Mouse (Mus musculus): ENCODE measurements around the gene Rpp40. TPM values are rescaled to one million over a fixed set of nuclear protein-coding genes. Genes with fewer than 3 reads are reported as not detected.

The Rpp40 gene
- polyA plus RNA-seq, 1 experiment from 2014 or later, result 9.9 TPM

DNA sequence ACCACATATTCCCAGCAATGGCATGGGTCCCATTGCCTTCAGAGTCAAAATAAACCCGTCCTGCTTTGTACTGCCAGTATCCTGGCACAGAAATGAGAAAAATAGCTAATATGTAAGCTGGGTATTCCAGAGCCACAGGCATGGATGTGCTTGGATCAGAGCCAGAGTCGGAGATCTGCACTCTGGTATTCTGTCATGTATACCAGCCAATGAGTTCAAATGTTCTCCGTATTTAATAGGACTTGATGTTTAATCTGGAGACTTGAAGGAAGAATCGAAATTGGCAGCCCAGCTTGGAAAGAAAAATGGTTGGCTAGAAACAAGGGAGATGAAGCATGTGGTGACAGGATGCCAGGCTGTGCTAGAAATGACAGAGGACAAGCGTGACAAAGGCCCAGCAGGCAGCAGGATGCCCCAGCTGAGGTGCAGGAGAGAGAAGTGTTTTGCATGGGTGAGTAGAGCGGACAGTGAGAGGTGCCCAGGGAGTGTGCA lies 25.6 kb downstream of the Rpp40 start:
- Histone ChIP-seq H3K4me1 (replicated peaks) (no peaks in the 10 kb centered on the region; the same call in 1 of the 2 replicates), H3K27ac (peak overlapping the region; percentile 24; the same call in 1 of the 2 replicates), H3K9ac (no peak overlapping the region), H3K36me3 (no peaks in the 10 kb centered on the region), H3K9me3 (no peaks in the 10 kb centered on the region), H3K4me2 (no peak overlapping the region), H3K27me3 (no peaks in the 10 kb centered on the region), H3K4me3 (no peak overlapping the region)
- ATAC-seq (ENCODE audit: low FRiP score), result no peak; the same call in 1 of the 2 replicates
- 69% methylated on average over 6 of the region's 6 CpGs for WGBS

DNA sequence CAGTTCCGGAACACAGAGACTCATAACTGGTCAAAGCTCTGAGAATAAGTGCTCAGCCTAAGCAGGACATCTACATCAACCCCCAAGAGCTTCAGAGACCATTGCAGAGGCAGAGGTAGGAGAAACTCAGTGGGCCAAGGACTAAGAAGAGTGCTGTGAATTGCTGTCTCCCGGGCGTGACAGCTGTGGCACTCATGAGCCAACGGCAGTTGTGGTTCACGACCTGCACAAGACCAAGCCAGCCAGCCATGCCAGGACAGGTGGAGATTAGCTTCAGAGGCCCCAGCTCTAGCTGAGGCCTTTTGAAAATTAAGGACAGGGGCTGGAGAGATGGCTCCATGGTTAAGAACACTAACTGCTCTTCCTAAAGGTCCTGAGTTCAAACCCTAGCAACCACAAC lies 26.6 kb downstream of the Rpp40 start:
- Histone ChIP-seq H3K9ac (no peak overlapping the region), H3K27me3 (no peaks in the 10 kb centered on the region), H3K4me1 (replicated peaks) (no peaks in the 10 kb centered on the region; the same call in 1 of the 2 replicates), H3K4me2 (no peak overlapping the region), H3K9me3 (no peaks in the 10 kb centered on the region), H3K36me3 (no peaks in the 10 kb centered on the region), H3K27ac (no peak overlapping the region), H3K4me3 (no peak overlapping the region)
- no peak for ATAC-seq (ENCODE audit: low FRiP score)
- 89% methylated on average over 5 of the region's 5 CpGs for WGBS

DNA sequence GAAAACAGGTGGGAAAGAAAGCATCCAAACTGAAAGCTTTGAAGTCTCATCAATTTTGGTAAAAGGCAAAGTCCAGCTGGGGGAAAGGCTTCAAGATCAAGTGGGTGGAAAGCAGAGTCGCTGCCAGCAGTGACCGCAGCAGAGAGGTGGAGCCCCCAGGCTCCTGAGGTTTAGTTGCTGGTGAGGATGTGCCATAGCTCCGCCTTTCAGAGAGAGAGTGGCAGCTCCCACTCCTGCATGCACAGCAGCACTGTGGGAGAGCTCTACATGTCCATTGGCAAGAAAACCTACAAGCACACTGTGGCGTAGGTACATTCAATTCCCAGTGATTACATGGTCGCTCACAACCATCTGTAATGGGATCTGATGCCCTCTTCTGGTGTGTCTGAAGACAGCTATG lies 27.1 kb downstream of the Rpp40 start:
- Histone ChIP-seq H3K36me3 (no peaks in the 10 kb centered on the region), H3K4me1 (replicated peaks) (no peaks in the 10 kb centered on the region; the same call in 1 of the 2 replicates), H3K4me3 (no peak overlapping the region), H3K4me2 (no peak overlapping the region), H3K27me3 (no peaks in the 10 kb centered on the region), H3K9me3 (no peaks in the 10 kb centered on the region), H3K27ac (no peak overlapping the region), H3K9ac (no peak overlapping the region)
- WGBS, result 56% methylated on average over 5 of the region's 5 CpGs
- ATAC-seq (ENCODE audit: low FRiP score), result no peak

DNA sequence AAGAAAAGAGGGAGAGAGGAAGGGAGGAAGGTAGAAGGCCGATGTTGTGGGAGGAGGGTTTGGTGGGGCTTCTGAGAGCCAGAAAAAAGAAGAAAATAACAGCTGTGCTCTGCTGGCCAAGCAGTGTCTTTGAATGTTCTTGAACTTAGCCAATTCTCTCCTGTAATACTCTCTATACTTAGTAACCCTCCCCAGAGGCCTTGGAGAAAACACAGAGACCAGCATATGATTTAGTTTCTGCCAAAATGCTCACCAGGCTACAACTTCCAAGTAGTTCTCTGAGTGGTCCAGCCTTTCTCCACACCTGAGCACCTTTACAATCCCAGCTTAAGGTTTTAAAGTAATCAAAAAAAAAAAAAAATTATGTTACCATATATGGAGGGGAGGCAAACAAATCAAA lies 27.9 kb downstream of the Rpp40 start:
- H3K27me3 ChIP-seq, result no peaks in the 10 kb centered on the region
- H3K9ac ChIP-seq, result no peak overlapping the region
- H3K36me3 ChIP-seq, result no peaks in the 10 kb centered on the region
- H3K4me2 ChIP-seq, result no peak overlapping the region
- 72% methylated on average over 1 of the region's 1 CpGs for WGBS
- no peak for ATAC-seq (ENCODE audit: low FRiP score)
- H3K4me3 ChIP-seq, result no peak overlapping the region
- H3K27ac ChIP-seq, result no peak overlapping the region
- no peaks in the 10 kb centered on the region for H3K9me3 ChIP-seq
- no peaks in the 10 kb centered on the region; the same call in 1 of the 2 replicates for H3K4me1 ChIP-seq (replicated peaks)

DNA sequence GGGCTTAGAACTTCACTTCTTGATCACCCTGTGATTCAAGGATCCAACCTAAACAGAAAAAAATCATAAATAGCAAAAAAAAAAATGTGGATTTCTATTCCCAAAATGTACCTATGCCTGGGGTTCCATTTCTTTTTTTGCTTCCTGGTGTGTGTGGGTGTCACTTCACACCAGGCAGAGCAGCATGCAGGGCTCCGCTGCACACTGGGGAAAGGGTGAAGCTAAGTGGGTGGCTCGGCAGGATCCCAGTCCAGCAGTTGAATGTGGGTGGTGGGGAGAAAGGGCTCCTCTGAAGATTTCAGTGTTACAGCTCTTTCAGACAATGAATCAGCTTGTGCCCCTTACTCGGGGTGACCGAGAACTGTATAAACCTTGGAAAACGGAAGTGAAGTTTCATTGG lies 30.8 kb downstream of the Rpp40 start:
- Histone ChIP-seq H3K27ac (no peak overlapping the region), H3K27me3 (no peaks in the 10 kb centered on the region), H3K4me3 (no peak overlapping the region), H3K36me3 (no peaks in the 10 kb centered on the region), H3K4me1 (replicated peaks) (no peaks in the 10 kb centered on the region; the same call in 1 of the 2 replicates), H3K9ac (no peak overlapping the region), H3K4me2 (no peak overlapping the region), H3K9me3 (no peaks in the 10 kb centered on the region)
- ATAC-seq (ENCODE audit: low FRiP score), result no peak
- WGBS, result 84% methylated on average over 5 of the region's 5 CpGs

DNA sequence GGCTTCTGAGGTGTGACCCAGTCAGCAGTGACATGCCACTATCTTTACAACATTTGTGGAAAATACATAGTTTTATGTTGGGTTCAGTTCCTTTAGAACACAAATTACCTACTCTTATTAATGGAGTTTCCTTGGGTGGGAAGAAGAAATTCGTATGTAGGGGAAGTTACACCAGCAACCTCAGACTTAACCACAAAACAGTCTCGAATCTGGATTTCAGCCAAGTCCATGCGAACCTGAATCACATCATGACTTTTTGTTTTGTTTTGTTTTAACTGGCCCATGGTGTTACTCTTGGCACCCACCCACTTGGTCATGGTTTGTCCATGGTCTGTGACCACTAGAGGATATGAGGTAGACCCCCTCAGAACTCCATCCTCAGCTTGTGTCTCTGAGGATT lies 35.1 kb downstream of the Rpp40 start:
- Histone ChIP-seq H3K4me3 (no peak overlapping the region), H3K36me3 (peaks cover 3% of the 10 kb centered on the region; the same call in 1 of the 2 replicates), H3K27ac (no peak overlapping the region), H3K9ac (no peak overlapping the region), H3K4me1 (replicated peaks) (no peaks in the 10 kb centered on the region), H3K4me2 (no peak overlapping the region), H3K9me3 (no peaks in the 10 kb centered on the region), H3K27me3 (no peaks in the 10 kb centered on the region)
- ATAC-seq (ENCODE audit: low FRiP score), result no peak
- WGBS, result 76% methylated on average over 3 of the region's 3 CpGs

DNA sequence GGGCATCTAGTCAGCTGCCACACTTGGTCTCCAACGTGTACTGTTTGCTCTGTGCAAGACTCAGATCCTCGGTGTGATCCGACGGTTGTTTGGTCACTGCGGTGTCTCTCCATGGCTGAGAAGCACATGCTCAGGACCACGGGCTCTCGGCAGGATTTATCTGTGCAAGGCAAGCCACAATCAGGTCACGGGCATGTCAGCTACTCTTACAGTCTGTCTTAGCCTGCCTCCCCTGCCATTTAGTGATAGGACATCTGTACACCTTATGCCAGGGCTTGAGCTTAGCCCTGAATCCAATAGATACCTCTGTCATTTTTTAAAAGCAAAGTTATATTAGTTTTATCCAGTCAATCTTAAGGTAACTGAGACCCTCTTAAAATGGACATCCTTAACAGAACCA lies 35.5 kb downstream of the Rpp40 start:
- WGBS, result 93% methylated on average over 8 of the region's 8 CpGs
- H3K27ac ChIP-seq, result no peak overlapping the region
- no peaks in the 10 kb centered on the region for H3K27me3 ChIP-seq
- no peak overlapping the region for H3K4me2 ChIP-seq
- H3K4me1 ChIP-seq (replicated peaks), result no peaks in the 10 kb centered on the region
- no peak overlapping the region for H3K4me3 ChIP-seq
- no peak for ATAC-seq (ENCODE audit: low FRiP score)
- no peaks in the 10 kb centered on the region for H3K9me3 ChIP-seq
- H3K36me3 ChIP-seq, result peaks cover 3% of the 10 kb centered on the region; the same call in 1 of the 2 replicates
- no peak overlapping the region for H3K9ac ChIP-seq

DNA sequence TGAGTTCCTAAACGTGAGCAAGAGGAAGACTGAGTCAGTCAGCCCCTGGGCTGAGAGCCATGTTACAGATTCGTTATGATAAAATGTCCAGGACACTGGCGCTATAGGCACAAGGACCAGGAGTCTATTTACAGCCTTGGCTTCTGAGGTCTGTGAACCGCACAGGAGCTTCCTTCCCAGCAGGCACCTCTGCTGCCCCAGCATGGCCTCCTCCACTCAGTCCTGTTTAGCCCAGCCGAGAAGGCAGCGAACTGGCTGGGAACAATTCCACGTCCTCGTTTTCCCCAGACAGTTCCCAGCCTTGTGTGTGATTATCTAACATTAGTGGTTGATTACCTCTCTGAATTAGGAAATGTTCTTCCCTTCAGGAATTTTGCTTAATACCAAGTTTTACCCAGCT lies 45.2 kb downstream of the Rpp40 start:
- 77% methylated on average over 8 of the region's 8 CpGs for WGBS
- Histone ChIP-seq H3K27me3 (no peaks in the 10 kb centered on the region), H3K27ac (no peak overlapping the region), H3K9me3 (no peaks in the 10 kb centered on the region), H3K36me3 (peaks cover 10% of the 10 kb centered on the region), H3K4me3 (no peak overlapping the region), H3K4me1 (replicated peaks) (0 out of 2 replicates have a peak, but pooled peaks cover 2% of the 10 kb centered on the region), H3K4me2 (no peak overlapping the region), H3K9ac (no peak overlapping the region)
- no peak for ATAC-seq (ENCODE audit: low FRiP score)

DNA sequence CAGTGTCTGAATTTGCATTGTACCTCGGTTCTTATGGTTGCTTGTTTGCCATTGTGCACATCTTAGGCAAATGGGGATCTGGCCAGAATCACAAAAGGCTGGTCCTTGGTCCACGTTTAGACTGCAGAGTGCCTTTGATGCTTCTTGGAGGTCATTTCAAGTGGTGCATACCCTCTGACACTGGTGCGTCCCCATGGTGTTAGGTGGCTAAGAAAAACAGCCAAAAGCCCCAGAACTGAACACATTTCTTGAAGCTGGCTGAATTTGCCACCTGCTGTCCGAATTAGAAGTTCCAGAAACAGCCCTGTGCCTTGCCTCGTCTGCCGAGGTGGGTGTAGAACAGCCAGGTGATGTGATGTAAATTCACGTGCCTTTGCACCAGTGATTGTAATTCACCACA lies 48.7 kb downstream of the Rpp40 start:
- Histone ChIP-seq H3K4me1 (replicated peaks) (0 out of 2 replicates have a peak, but pooled peaks cover 2% of the 10 kb centered on the region), H3K4me2 (no peak overlapping the region), H3K36me3 (peaks cover 6% of the 10 kb centered on the region), H3K9me3 (no peaks in the 10 kb centered on the region), H3K9ac (no peak overlapping the region), H3K27ac (no peak overlapping the region), H3K27me3 (no peaks in the 10 kb centered on the region), H3K4me3 (no peak overlapping the region)
- ATAC-seq (ENCODE audit: low FRiP score), result no peak
- 77% methylated on average over 7 of the region's 7 CpGs for WGBS

DNA sequence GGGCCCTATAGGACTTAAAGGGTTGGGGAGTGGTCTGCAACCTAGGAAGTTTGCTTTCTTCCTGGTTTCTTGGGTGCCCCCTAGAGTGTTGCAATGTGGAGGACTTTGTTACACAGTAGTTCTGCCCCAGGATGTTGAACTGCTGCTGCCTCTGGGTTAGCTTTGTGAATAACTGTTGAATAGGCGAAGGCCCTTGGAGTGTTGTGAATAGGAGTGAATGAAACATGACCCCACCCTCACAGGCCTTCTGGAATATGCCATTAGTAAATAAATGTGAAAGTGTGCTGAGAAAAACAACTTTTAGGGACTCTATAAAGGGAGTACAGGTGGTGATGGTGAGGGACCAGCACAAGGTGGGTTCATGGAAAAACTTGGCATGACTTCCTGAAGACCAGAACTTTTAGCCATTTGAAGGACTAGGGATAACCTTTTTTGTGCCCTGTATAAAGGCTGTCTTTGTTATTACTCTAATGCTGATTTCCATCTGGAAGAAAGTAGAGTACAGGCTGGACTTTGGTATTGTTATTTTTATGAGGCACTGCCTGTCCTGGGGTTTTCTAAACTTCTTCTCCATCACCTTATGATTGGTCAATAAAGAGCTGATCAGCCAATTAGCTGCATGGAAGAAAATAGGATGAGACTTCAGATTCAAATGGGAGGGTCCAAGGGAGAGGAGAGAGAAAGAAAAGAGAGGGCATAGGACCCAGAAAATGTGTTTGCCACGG lies 53.1 kb downstream of the Rpp40 start:
- no peaks in the 10 kb centered on the region for H3K9me3 ChIP-seq
- H3K4me2 ChIP-seq, result no peak overlapping the region
- no peak overlapping the region for H3K9ac ChIP-seq
- no peaks in the 10 kb centered on the region for H3K4me1 ChIP-seq (replicated peaks)
- no peak overlapping the region for H3K4me3 ChIP-seq
- no peaks in the 10 kb centered on the region for H3K27me3 ChIP-seq
- no peak for ATAC-seq (ENCODE audit: low FRiP score)
- WGBS, result 72% methylated on average over 2 of the region's 2 CpGs
- peaks cover 6% of the 10 kb centered on the region for H3K36me3 ChIP-seq
- H3K27ac ChIP-seq, result no peak overlapping the region

DNA sequence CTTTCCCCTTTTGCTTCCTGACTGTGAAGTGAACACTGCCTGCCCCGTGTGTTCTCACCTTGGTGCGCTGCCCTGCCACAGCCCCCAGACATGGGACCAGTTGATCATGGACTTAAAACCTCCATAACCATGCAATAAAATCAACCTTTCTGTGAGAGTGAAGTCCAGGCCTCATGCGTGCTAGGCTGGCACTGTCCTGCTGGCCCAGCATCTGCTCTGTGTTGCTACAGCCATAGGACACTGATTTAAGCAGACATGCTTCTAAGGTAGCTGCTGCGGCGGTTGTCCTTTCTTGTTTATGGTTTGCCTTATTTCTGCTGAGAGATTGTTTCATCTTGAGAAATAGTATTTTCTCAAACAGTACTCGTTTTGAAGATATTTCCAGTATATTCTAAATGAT lies 54.6 kb downstream of the Rpp40 start:
- ATAC-seq (ENCODE audit: low FRiP score), result no peak
- no peak overlapping the region for H3K4me2 ChIP-seq
- H3K4me3 ChIP-seq, result no peak overlapping the region
- H3K9ac ChIP-seq, result no peak overlapping the region
- no peaks in the 10 kb centered on the region for H3K9me3 ChIP-seq
- H3K4me1 ChIP-seq (replicated peaks), result no peaks in the 10 kb centered on the region
- peaks cover 3% of the 10 kb centered on the region for H3K36me3 ChIP-seq
- no peaks in the 10 kb centered on the region for H3K27me3 ChIP-seq
- 95% methylated on average over 6 of the region's 6 CpGs for WGBS
- H3K27ac ChIP-seq, result no peak overlapping the region

DNA sequence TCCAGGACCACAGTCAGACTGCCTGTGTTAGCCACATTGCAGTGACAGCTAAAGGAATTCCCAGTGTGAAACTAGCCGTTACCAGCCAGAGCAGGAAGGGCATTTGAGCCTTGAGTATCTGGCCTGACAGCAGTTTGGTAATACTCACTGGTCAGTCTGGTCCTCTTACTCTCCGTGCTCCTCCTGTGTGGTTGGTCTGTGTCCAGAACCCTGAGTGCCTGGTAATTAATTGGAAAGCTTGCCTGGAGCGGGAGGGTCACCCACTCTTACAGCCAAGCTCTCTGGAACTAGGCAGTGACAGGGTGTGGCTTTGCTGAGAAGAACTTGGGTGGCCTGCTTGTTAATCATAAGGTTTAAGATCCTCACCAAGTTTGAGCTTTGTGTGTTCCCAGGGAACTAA lies 57.5 kb downstream of the Rpp40 start:
- Histone ChIP-seq H3K27me3 (no peaks in the 10 kb centered on the region), H3K36me3 (no peaks in the 10 kb centered on the region), H3K27ac (no peak overlapping the region), H3K4me2 (no peak overlapping the region), H3K4me3 (no peak overlapping the region), H3K9me3 (no peaks in the 10 kb centered on the region), H3K4me1 (replicated peaks) (no peaks in the 10 kb centered on the region), H3K9ac (no peak overlapping the region)
- ATAC-seq (ENCODE audit: low FRiP score), result no peak
- WGBS, result 86% methylated on average over 3 of the region's 3 CpGs

DNA sequence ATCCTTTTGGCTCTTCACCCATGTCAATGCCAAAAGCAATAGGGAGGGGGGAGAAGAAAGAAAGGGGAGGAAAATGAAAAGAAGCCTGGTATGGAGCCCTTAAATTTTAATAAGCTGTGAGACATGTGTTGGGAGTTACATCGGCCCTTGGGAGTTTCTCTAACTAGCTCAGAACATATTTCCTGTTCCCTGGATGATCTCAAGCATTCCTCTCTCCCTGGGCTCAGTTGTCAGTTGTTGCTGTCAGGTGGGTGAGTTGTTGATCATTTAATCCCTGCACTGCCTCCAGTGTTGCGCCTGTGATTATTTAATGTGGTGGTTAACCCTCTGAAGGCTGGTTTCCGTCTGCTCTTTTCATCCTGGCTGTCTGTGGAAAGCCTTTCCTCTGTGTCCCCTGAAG lies 60.9 kb downstream of the Rpp40 start:
- no peak overlapping the region for H3K27ac ChIP-seq
- WGBS, result 61% methylated on average over 3 of the region's 3 CpGs
- no peak overlapping the region for H3K9ac ChIP-seq
- H3K4me2 ChIP-seq, result no peak overlapping the region
- H3K9me3 ChIP-seq, result no peaks in the 10 kb centered on the region
- H3K27me3 ChIP-seq, result no peaks in the 10 kb centered on the region
- ATAC-seq (ENCODE audit: low FRiP score), result no peak
- H3K4me3 ChIP-seq, result no peak overlapping the region
- H3K4me1 ChIP-seq (replicated peaks), result no peaks in the 10 kb centered on the region
- no peaks in the 10 kb centered on the region for H3K36me3 ChIP-seq

Measured in hindbrain, embryonic 13.5 days (tissue).